Mouse (Mus musculus) hindbrain, embryonic 16.5 days (tissue): ENCODE data around the gene Olfr1330. TPM values are rescaled to one million over a fixed set of nuclear protein-coding genes. Genes with fewer than 3 reads are reported as not detected.
A peak's percentile ranks its signal among the peaks of the same experiment; 100 is the strongest.
"Not testable (repeated sequence)": the region's sequence is repeated elsewhere in the genome, so short reads cannot be mapped to it uniquely, and the experiment has no call there.

Experiments used
- ATAC-seq: fragments of 200-750 bp; cut with Nextera tagmentation; 2 replicates; pipeline ENCODE4 v1.8.0; 2017; ENCODE audit warnings: moderate TSS enrichment, moderate library complexity
- H3K27ac ChIP-seq: fragments of 300-500 bp; sonication (generic); 2 replicates; pipeline ENCODE4 v1.5.1; 2014; ENCODE audit warnings: low read depth, mild to moderate bottlenecking, control low read depth, low read length, moderate library complexity
- H3K27me3 ChIP-seq: fragments of 300-500 bp; sonication (generic); replicated peaks from 2 replicates; pipeline ENCODE4 v1.6.1; 2014; ENCODE audit warnings: low read length; ENCODE audit not compliant: control insufficient read depth, insufficient read depth
- H3K36me3 ChIP-seq: fragments of 300-500 bp; sonication (generic); 2 replicates; pipeline ENCODE4 v1.6.1; 2014; ENCODE audit warnings: mild to moderate bottlenecking, low read length, moderate library complexity, mixed read lengths; ENCODE audit not compliant: control insufficient read depth, insufficient read depth
- H3K4me1 ChIP-seq: fragments of 300-500 bp; sonication (generic); 2 replicates; pipeline ENCODE4 v1.6.1; 2014; ENCODE audit warnings: low read depth, low read length; ENCODE audit not compliant: control insufficient read depth, insufficient read depth
- H3K4me2 ChIP-seq: fragments of 300-500 bp; sonication (generic); 2 replicates; pipeline ENCODE4 v1.6.1; 2014; ENCODE audit warnings: mild to moderate bottlenecking, low read length, control low read depth, moderate library complexity
- H3K4me3 ChIP-seq: fragments of 300-500 bp; sonication (generic); 2 replicates; pipeline ENCODE4 v1.5.1; 2014; ENCODE audit warnings: mild to moderate bottlenecking, low read length, control low read depth, moderate library complexity
- H3K9ac ChIP-seq: fragments of 300-500 bp; sonication (generic); 2 replicates; pipeline ENCODE4 v1.6.1; 2014; ENCODE audit warnings: low read depth, mild to moderate bottlenecking, control low read depth, low read length, moderate library complexity
- H3K9me3 ChIP-seq: fragments of 300-500 bp; sonication (generic); 2 replicates; pipeline ENCODE4 v1.6.1; 2014; ENCODE audit warnings: mild to moderate bottlenecking, low read length, moderate library complexity; ENCODE audit not compliant: control insufficient read depth
- WGBS: fragments of 180-500 bp; shearing (Covaris S2); extraction: QIAGEN DNeasy Blood & Tissue Kit; methylation state at CpG from one replicate; pipeline ENCODE4 v1.1.7; 2014; 5-methylcytosine and 5-hydroxymethylcytosine counted together
- polyA plus RNA-seq: library from polyadenylated mRNA; unstranded; fragments of >200 nt; fragmentation: Nextera tagmentation; extraction: Ambion mirVana; gene quantifications from 2 replicates; pipeline ENCODE4 v1.2.1, GENCODE M21; 2015

The Olfr1330 gene
- polyA plus RNA-seq, result not detected in 2 replicates

DNA sequence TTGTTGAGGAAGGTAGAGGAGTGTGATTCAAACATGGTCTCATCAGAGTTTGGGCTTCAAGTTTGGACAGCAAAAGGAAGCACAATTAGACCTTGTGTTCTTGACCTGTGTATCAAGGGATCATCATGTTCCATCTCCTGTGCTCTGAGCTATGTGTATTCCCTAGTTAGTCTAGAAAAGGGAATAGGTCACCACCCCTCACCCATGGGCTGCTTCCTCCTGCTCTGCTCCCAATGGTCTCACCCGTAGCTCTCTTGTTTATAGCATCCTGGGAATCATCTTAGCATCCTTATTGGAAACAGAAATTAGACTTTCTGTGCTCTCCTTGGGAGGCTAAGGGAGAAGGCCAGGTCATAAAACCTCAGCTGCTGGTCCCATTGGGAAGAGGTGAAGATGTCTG is at the start of gene Olfr1330:
Gene Olfr1330, plus strand, starts transcription at position 301 of the 400 bp plus-strand sequence.
- H3K4me3 ChIP-seq, result no peak within 1 kb of the TSS
- H3K4me2 ChIP-seq, result no peak within 1 kb of the TSS
- no peaks in the 10 kb centered on the region for H3K36me3 ChIP-seq
- no peak for ATAC-seq
- H3K9me3 ChIP-seq, result no peaks in the 10 kb centered on the region
- 89% methylated on average over 1 of the region's 1 CpGs for WGBS
- no peaks in the 10 kb centered on the region for H3K27me3 ChIP-seq
- no peak within 1 kb of the TSS for H3K9ac ChIP-seq
- no peak within 1 kb of the TSS for H3K27ac ChIP-seq
- no peaks in the 10 kb centered on the region for H3K4me1 ChIP-seq

DNA sequence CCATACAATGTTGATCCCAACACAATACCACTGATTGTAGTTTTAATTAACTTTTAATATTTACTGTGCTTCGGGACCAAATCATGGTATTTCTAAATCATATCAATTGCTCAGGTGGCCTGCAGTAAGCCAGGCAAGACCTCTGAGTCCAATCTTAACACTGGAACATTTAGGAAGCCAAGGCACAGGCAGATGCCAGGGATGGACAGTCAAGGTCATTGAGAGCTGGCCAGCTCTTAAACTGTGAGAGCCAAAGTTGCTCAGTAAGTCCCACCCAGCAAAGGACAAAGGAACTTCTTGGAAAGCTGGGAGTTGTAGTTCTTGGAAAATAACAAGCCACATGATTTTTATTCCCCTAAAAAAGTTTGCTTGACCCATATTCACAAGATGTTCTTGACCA is 26.6 kb upstream of the Olfr1330 start:
- H3K36me3 ChIP-seq, result no peaks in the 10 kb centered on the region
- no peak overlapping the region for H3K4me3 ChIP-seq
- H3K27me3 ChIP-seq, result no peaks in the 10 kb centered on the region
- H3K4me2 ChIP-seq, result no peak overlapping the region
- H3K4me1 ChIP-seq, result no peaks in the 10 kb centered on the region
- no peaks in the 10 kb centered on the region for H3K9me3 ChIP-seq
- 91% methylated on average over 1 of the region's 1 CpGs for WGBS
- no peak for ATAC-seq
- no peak overlapping the region for H3K9ac ChIP-seq
- no peak overlapping the region for H3K27ac ChIP-seq

DNA sequence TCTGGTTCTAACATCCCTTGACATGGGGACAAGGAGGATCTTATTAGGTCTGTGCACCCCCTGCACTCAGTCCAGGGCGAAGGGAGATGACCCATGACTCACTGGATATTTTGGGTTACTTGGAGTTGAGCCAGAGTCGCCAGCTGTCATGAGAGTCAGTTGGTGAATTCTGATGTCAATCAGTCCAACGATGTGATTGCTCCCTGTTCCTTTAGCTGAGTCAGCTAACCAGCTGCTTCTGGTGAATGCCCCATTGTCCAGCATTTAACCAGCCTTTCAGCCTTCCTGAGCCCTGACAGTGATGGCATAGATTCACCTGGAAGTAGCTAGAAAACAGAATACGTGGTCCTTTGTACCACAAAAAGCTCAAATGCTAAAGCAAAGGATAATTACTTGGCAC is 25.7 kb upstream of the Olfr1330 start:
- H3K36me3 ChIP-seq, result no peaks in the 10 kb centered on the region
- no peaks in the 10 kb centered on the region for H3K9me3 ChIP-seq
- no peaks in the 10 kb centered on the region for H3K27me3 ChIP-seq
- no peak overlapping the region for H3K27ac ChIP-seq
- H3K9ac ChIP-seq, result no peak overlapping the region
- H3K4me2 ChIP-seq, result no peak overlapping the region
- 46% methylated on average over 4 of the region's 4 CpGs for WGBS
- ATAC-seq, result no peak
- H3K4me3 ChIP-seq, result no peak overlapping the region
- no peaks in the 10 kb centered on the region for H3K4me1 ChIP-seq

DNA sequence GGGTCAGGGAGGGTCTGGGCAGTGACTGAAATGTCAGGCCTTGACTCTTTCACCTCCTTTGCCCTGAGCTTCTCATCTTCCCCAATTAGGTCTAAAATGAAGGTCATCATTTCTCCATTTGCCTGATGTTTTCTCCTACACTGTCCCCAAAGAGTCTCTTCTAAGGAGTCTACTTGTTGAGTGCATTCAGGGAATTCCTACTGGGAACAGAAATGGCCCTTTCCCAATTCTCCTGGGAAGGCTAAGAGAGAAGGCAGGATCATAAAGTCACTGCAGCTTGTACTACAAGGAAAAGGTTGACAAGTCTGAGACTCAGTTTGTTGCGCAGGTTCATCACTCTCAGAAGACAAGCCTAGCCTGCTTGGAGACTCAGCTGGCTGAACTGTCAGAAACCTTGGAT is 24.0 kb upstream of the Olfr1330 start, which contains the start of gene Olfr1331:
Gene Olfr1331, plus strand, starts transcription at position 301 of the 400 bp plus-strand sequence.
- Histone ChIP-seq H3K9me3 (no peaks in the 10 kb centered on the region), H3K27ac (no peak within 1 kb of the TSS), H3K4me3 (no peak within 1 kb of the TSS), H3K27me3 (no peaks in the 10 kb centered on the region), H3K9ac (no peak within 1 kb of the TSS), H3K4me2 (no peak within 1 kb of the TSS), H3K36me3 (no peaks in the 10 kb centered on the region), H3K4me1 (no peaks in the 10 kb centered on the region)
- no peak for ATAC-seq
- 100% methylated on average over 1 of the region's 1 CpGs for WGBS

DNA sequence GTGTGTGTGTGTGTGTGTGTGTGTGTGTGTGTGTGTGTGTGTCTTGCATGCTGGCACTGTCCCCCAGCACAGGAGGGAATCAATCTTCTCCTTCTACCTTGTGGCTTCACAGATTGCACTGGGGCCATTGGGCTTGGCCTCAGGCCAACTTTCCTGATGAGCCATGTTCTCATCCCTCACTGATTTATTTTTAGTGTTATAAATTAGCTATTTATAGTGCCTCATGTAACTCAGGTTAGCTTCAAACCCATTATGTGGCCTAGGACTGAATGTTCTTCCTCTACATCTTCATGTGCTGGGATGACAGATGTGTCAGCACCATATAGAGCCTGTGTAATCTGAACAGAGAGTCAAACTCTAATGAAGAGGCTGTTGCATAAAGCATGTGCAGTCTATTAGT is 20.8 kb upstream of the Olfr1330 start:
- no peak overlapping the region for H3K4me3 ChIP-seq
- H3K4me2 ChIP-seq, result no peak overlapping the region
- no peak overlapping the region for H3K27ac ChIP-seq
- no peaks in the 10 kb centered on the region for H3K9me3 ChIP-seq
- peak; percentile 37; the same call in 1 of the 2 replicates for ATAC-seq
- H3K36me3 ChIP-seq, result no peaks in the 10 kb centered on the region
- H3K4me1 ChIP-seq, result no peaks in the 10 kb centered on the region
- no peaks in the 10 kb centered on the region for H3K27me3 ChIP-seq
- H3K9ac ChIP-seq, result no peak overlapping the region

DNA sequence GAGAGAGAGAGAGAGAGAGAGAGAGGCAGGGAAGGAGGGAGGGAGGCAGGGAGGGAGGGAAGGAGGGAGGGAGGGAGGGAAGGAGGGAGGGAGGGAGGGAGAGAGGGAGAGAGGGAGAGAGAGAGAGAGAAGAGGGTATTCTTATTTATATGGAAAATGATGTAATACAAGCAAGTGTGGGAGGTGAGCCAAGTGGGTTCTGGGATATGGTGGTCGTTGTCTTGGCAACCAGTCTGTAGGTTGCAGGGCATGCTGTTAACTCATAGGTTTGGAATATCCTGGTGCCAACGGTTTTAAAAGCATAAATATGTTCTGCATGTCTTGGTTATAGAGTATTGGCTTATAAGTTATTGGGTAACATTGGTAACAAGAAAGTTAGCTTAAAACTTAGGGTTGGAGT is 13.6 kb downstream of the Olfr1330 start:
- Histone ChIP-seq H3K27ac (no peak overlapping the region), H3K27me3 (no peaks in the 10 kb centered on the region), H3K36me3 (no peaks in the 10 kb centered on the region), H3K4me2 (no peak overlapping the region), H3K9ac (no peak overlapping the region), H3K9me3 (no peaks in the 10 kb centered on the region), H3K4me1 (no peaks in the 10 kb centered on the region), H3K4me3 (no peak overlapping the region)
- no peak for ATAC-seq
- 58% methylated on average over 2 of the region's 2 CpGs for WGBS

DNA sequence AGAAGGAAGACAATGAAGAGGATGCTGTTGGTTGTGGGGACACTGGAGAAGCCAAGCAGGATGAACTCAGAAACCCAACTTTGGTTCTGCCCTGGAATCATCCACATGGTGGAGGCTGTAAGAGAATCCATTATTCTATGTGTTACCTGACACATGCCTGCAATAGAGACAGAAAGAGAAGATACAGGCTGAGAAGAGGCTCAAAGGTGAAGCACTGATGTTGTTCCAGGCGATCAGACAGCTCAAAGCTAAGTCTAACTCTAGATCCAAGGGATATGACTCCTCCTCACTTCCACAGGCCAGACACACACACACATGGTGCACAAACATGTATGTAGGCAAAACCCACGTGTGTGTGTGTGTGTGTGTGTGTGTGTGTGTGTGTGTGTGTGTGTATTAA is 29.0 kb downstream of the Olfr1330 start, which contains the start of gene Olfr1329:
Gene Olfr1329, minus strand, starts transcription at position 101 of the 400 bp plus-strand sequence.
- not testable (repeated sequence) for H3K4me2 ChIP-seq, H3K9ac ChIP-seq, ATAC-seq, H3K9me3 ChIP-seq, H3K4me3 ChIP-seq, H3K27me3 ChIP-seq, H3K4me1 ChIP-seq, H3K36me3 ChIP-seq, H3K27ac ChIP-seq
- WGBS, result 61% methylated on average over 2 of the region's 2 CpGs

DNA sequence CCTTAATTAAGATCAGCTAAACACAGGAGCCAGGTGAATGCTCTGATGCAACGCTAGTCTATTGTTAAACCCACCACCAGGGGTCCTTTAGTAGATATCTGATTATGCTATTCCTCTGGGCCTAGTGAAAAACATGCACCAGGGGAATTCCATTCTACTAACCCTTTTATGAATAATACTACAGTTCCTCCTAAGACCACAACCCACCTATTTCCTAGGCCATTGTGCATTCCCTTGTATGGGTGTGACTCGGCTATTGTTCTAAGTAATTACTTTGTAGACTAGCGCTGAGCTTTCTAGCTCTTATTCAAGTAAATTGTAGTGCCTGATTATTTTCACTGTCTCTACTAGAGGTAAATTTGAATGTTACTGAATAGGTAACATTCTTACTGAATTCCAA is 42.9 kb downstream of the Olfr1330 start:
- ATAC-seq, H3K27me3 ChIP-seq, H3K9me3 ChIP-seq, H3K9ac ChIP-seq, H3K4me2 ChIP-seq, H3K4me1 ChIP-seq, H3K4me3 ChIP-seq, H3K36me3 ChIP-seq, H3K27ac ChIP-seq: not testable (repeated sequence)
- WGBS, result 77% methylated on average over 3 of the region's 3 CpGs

DNA sequence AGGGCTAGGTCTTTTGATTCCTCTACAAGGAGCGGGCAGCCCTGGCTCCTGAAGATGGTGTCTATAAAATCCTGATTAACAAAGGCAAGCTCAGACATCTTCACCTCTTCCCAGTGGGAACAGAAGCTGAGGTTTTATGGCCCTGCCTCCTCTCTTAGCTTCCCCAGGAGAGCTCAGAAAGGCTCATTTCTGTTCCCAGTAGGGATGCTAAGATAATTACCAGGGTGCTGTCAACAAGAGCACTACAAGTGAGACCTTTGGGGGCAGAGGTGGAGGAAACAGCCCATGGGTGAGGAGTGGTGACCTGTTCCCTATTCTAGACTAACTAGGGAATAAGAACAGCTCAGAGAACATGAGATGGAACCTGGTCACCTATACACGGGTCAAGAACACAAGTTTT is 50.1 kb downstream of the Olfr1330 start, which contains the start of gene Olfr1328:
Gene Olfr1328, minus strand, starts transcription at position 101 of the 400 bp plus-strand sequence.
- Histone ChIP-seq H3K4me1 (no peaks in the 10 kb centered on the region), H3K27me3 (no peaks in the 10 kb centered on the region)
- WGBS, result 92% methylated on average over 2 of the region's 2 CpGs

More for the DNA sequence above, 50.1 kb downstream of the Olfr1330 start, which contains the start of gene Olfr1328:
- no peaks in the 10 kb centered on the region for H3K36me3 ChIP-seq
- H3K9ac ChIP-seq, result no peak within 1 kb of the TSS
- no peak within 1 kb of the TSS for H3K4me3 ChIP-seq
- no peak for ATAC-seq
- no peak within 1 kb of the TSS for H3K27ac ChIP-seq
- H3K9me3 ChIP-seq, result no peaks in the 10 kb centered on the region
- H3K4me2 ChIP-seq, result no peak within 1 kb of the TSS
